Mouse (Mus musculus) heart, embryonic 12.5 days (tissue): ENCODE measurements around the gene Tspear. TPM values are rescaled to one million over a fixed set of nuclear protein-coding genes. Genes with fewer than 3 reads are reported as not detected.
A peak's percentile ranks its signal among the peaks of the same experiment; 100 is the strongest.
"Not testable (repeated sequence)": the region's sequence is repeated elsewhere in the genome, so short reads cannot be mapped to it uniquely, and the experiment has no call there.

Experiments
- ATAC-seq: fragments of 200-750 bp; cut with Nextera tagmentation; 2 replicates; pipeline ENCODE4 v1.8.0; 2017; ENCODE audit warnings: moderate TSS enrichment, moderate library complexity; ENCODE audit not compliant: insufficient number of reproducible peaks, low FRiP score
- H3K27ac ChIP-seq: fragments of 300-500 bp; sonication (generic); 2 replicates; pipeline ENCODE4 v1.5.1; 2016; ENCODE audit warnings: mild to moderate bottlenecking, moderate library complexity; ENCODE audit not compliant: poor library complexity, severe bottlenecking
- H3K27me3 ChIP-seq: fragments of 300-500 bp; sonication (generic); replicated peaks from 2 replicates; pipeline ENCODE4 v1.6.1; 2016; ENCODE audit warnings: mild to moderate bottlenecking, moderate library complexity
- H3K36me3 ChIP-seq: fragments of 300-500 bp; sonication (generic); 2 replicates; pipeline ENCODE4 v1.6.1; 2016; ENCODE audit warnings: mild to moderate bottlenecking, moderate library complexity
- H3K4me1 ChIP-seq: fragments of 300-500 bp; sonication (generic); replicated peaks from 2 replicates; pipeline ENCODE4 v1.6.1; 2016; ENCODE audit warnings: mild to moderate bottlenecking
- H3K4me2 ChIP-seq: fragments of 300-500 bp; sonication (generic); 2 replicates; pipeline ENCODE4 v1.6.1; 2016; ENCODE audit warnings: mild to moderate bottlenecking, moderate library complexity
- H3K4me3 ChIP-seq: fragments of 300-500 bp; sonication (generic); 2 replicates; pipeline ENCODE4 v1.5.1; 2016; ENCODE audit warnings: mild to moderate bottlenecking
- H3K9ac ChIP-seq: fragments of 300-500 bp; sonication (generic); 2 replicates; pipeline ENCODE4 v1.6.1; 2016; ENCODE audit warnings: mild to moderate bottlenecking, moderate library complexity
- H3K9me3 ChIP-seq: fragments of 300-500 bp; sonication (generic); replicated peaks from 2 replicates; pipeline ENCODE4 v1.6.1; 2016; ENCODE audit warnings: mild to moderate bottlenecking, moderate library complexity
- WGBS: fragments of 180-500 bp; shearing (Covaris S2); methylation state at CpG from one replicate; pipeline ENCODE4 v1.1.7; 2016; 5-methylcytosine and 5-hydroxymethylcytosine counted together
- polyA plus RNA-seq: library from polyadenylated mRNA; unstranded; fragments of >200 nt; fragmentation: Nextera tagmentation; extraction: Ambion mirVana; gene quantifications from 2 replicates; pipeline ENCODE4 v1.2.1, GENCODE M21; 2016

Tspear gene
- polyA plus RNA-seq, 1 experiment from 2014 or later = not detected

DNA sequence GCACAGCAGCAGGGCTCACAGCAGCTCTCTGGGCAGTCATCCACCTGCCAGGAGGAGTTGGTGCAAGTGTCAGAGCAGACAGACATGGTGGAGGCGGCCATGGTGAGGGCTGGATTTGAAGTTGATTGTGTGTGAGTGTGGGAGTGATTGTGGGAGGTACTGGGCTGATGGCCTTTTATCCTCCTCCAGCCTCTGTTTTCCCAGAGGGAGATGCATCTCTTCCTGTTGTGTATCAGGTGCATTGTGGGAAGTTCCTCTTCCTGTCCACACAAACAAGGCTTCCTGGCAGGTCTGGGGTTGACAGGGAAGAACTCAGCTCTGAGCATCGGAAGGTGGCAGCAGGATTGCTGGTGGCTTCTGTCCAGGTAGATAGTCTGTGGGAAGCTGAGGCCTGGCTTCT, 108.6 kb downstream of the Tspear start, which contains the start of gene Gm9639:
TSS of gene Gm9639 (minus strand) at position 101 of the 400 bp plus-strand sequence.
- Histone ChIP-seq H3K4me3 (no peak within 1 kb of the TSS), H3K27ac (no peak within 1 kb of the TSS), H3K9ac (no peak within 1 kb of the TSS), H3K4me2 (no peak within 1 kb of the TSS), H3K4me1 (peaks cover 22% of the 10 kb centered on the region), H3K27me3 (no peaks in the 10 kb centered on the region), H3K36me3 (no peaks in the 10 kb centered on the region), H3K9me3 (no peaks in the 10 kb centered on the region)
- WGBS = 67% methylated on average over 2 of the region's 2 CpGs
- no peak for ATAC-seq

GRCm38 (mm10) chr10:77797677-77798076, 111.3 kb downstream of the Tspear start:
- no peaks in the 10 kb centered on the region for H3K36me3 ChIP-seq

GRCm38 (mm10) chr10:77798164-77798920, 112.0 kb downstream of the Tspear start:
- H3K27me3 ChIP-seq, ATAC-seq, H3K4me2 ChIP-seq, H3K4me3 ChIP-seq, H3K9me3 ChIP-seq, H3K36me3 ChIP-seq, H3K27ac ChIP-seq, H3K9ac ChIP-seq: not testable (repeated sequence)
- 35% methylated on average over 3 of the region's 3 CpGs for WGBS
- H3K4me1 ChIP-seq = peaks cover 22% of the 10 kb centered on the region

More at GRCm38 (mm10) chr10:77797677-77798076, 111.3 kb downstream of the Tspear start:
- WGBS = 3% methylated on average over 3 of the region's 3 CpGs
- no peaks in the 10 kb centered on the region for H3K9me3 ChIP-seq
- H3K27ac ChIP-seq = no peak overlapping the region
- no peak overlapping the region for H3K4me3 ChIP-seq
- H3K9ac ChIP-seq = no peak overlapping the region
- no peaks in the 10 kb centered on the region for H3K27me3 ChIP-seq
- H3K4me1 ChIP-seq = peaks cover 22% of the 10 kb centered on the region
- ATAC-seq = 0 out of 2 replicates have a peak, but pooled peaks have one; percentile 51
- H3K4me2 ChIP-seq = no peak overlapping the region

DNA sequence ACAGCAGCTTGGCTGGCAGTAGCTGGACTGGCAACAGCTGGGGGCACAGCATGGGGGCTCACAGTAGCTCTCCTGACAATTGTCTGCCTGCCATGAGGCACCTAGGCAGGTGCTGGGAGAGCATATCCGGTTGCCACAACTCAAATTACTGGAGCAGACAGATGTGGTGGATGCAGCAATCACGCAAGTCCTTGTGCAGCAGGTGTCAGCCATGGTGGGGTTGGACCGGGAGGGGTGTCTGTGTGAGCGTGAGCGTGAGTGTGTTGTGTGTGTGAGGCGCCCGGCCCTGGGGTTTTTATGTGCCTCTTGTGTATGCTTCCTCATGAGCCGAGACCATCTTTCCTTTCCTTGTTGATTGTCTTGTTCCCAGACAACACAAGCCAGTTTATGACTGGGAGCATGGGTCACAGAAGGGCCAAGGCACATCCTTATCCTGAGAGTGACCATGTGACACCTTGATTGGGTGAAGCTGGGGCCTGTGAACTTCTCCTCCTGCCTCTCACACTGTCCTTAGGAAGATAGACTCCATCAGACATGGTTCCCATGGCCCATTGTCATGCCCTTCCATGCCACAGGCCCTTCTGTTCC, 112.6 kb downstream of the Tspear start, which contains the start of gene Gm19668:
TSS of gene Gm19668 (minus strand) at position 213 of the 588 bp plus-strand sequence.
- no peak for ATAC-seq
- Histone ChIP-seq H3K4me1 (peaks cover 22% of the 10 kb centered on the region), H3K27me3 (no peaks in the 10 kb centered on the region), H3K9ac (no peak within 1 kb of the TSS), H3K36me3 (no peaks in the 10 kb centered on the region), H3K4me2 (no peak within 1 kb of the TSS), H3K4me3 (no peak within 1 kb of the TSS), H3K9me3 (no peaks in the 10 kb centered on the region), H3K27ac (no peak within 1 kb of the TSS)
- WGBS = 53% methylated on average over 8 of the region's 8 CpGs

GRCm38 (mm10) chr10:77804095-77804494, 117.7 kb downstream of the Tspear start:
- no peak overlapping the region for H3K4me2 ChIP-seq
- no peaks in the 10 kb centered on the region for H3K27me3 ChIP-seq
- no peak for ATAC-seq
- no peak overlapping the region for H3K4me3 ChIP-seq
- WGBS = 61% methylated on average over 3 of the region's 3 CpGs
- H3K9me3 ChIP-seq = 0 out of 2 replicates have a peak, but pooled peaks cover 2% of the 10 kb centered on the region
- no peak overlapping the region for H3K27ac ChIP-seq
- H3K9ac ChIP-seq = no peak overlapping the region
- peaks cover 4% of the 10 kb centered on the region for H3K4me1 ChIP-seq
- no peaks in the 10 kb centered on the region for H3K36me3 ChIP-seq

GRCm38 (mm10) chr10:77811743-77812142, 125.4 kb downstream of the Tspear start, which contains the start of gene Gm9507:
Gene Gm9507, minus strand, starts transcription at chr10:77811843.
- 63% methylated on average over 5 of the region's 5 CpGs for WGBS
- peaks cover 8% of the 10 kb centered on the region; the same call in 1 of the 2 replicates for H3K9me3 ChIP-seq
- no peak for ATAC-seq
- H3K4me2 ChIP-seq = no peak within 1 kb of the TSS
- H3K4me3 ChIP-seq = no peak within 1 kb of the TSS
- no peak within 1 kb of the TSS for H3K9ac ChIP-seq
- 0 out of 2 replicates have a peak, but pooled peaks cover 7% of the 10 kb centered on the region for H3K27me3 ChIP-seq
- no peak within 1 kb of the TSS for H3K27ac ChIP-seq
- H3K4me1 ChIP-seq = no peaks in the 10 kb centered on the region
- H3K36me3 ChIP-seq = no peaks in the 10 kb centered on the region

DNA sequence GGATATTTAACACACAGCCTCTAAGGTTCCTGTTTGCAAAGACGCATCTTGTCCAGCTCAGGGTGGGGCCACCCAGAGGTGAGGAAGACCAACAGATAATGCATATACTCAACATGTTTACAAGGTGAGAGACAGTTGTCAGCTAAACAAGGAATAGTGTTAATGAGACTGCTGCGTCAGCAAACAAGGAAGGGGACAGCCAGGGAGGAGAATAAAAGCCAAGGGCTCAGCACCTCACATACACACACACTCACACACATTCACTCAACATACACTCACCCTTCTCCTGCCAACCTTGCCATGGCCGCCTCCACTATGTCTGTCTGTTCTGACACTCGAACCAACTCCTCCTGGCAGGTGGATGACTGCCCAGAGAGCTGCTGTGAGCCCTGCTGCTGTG, 128.0 kb downstream of the Tspear start, which contains the start of gene Gm2696:
TSS of gene Gm2696 (plus strand) at position 301 of the 400 bp plus-strand sequence.
- Histone ChIP-seq H3K4me1 (no peaks in the 10 kb centered on the region), H3K27me3 (0 out of 2 replicates have a peak, but pooled peaks cover 7% of the 10 kb centered on the region), H3K27ac (no peak within 1 kb of the TSS), H3K9me3 (peaks cover 6% of the 10 kb centered on the region; the same call in 1 of the 2 replicates), H3K36me3 (no peaks in the 10 kb centered on the region), H3K9ac (no peak within 1 kb of the TSS), H3K4me3 (no peak within 1 kb of the TSS), H3K4me2 (no peak within 1 kb of the TSS)
- 35% methylated on average over 4 of the region's 4 CpGs for WGBS
- no peak for ATAC-seq

GRCm38 (mm10) chr10:77815514-77815913, 129.1 kb downstream of the Tspear start:
- WGBS = 19% methylated on average over 5 of the region's 5 CpGs
- no peak overlapping the region for H3K4me2 ChIP-seq

DNA sequence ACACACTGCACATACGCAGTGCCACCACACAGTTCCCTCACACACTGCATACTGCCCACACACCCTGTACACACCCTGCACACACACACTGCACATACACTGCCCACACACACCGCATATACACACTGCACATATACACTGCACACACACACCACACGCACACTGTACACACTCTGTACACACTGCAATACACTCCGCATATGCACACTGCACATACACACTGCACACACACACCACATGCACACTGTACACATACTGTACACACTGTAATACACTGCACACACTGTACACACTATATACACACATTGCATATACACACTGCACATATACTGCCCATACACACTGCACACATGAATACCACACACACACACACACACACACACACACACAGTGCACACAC, 132.2 kb downstream of the Tspear start:
- 94% methylated on average over 4 of the region's 4 CpGs for WGBS
- H3K4me3 ChIP-seq = no peak overlapping the region

More at GRCm38 (mm10) chr10:77815514-77815913, 129.1 kb downstream of the Tspear start:
- Histone ChIP-seq H3K36me3 (no peaks in the 10 kb centered on the region), H3K27me3 (0 out of 2 replicates have a peak, but pooled peaks cover 7% of the 10 kb centered on the region), H3K9ac (no peak overlapping the region), H3K9me3 (no peaks in the 10 kb centered on the region), H3K4me3 (no peak overlapping the region), H3K4me1 (no peaks in the 10 kb centered on the region), H3K27ac (no peak overlapping the region)
- no peak for ATAC-seq

GRCm38 (mm10) chr10:77819203-77819602, 132.8 kb downstream of the Tspear start:
- no peaks in the 10 kb centered on the region for H3K36me3 ChIP-seq
- 0 out of 2 replicates have a peak, but pooled peaks cover 6% of the 10 kb centered on the region for H3K9me3 ChIP-seq
- ATAC-seq = no peak
- 0 out of 2 replicates have a peak, but pooled peaks cover 4% of the 10 kb centered on the region for H3K27me3 ChIP-seq
- no peak overlapping the region for H3K4me2 ChIP-seq
- no peaks in the 10 kb centered on the region for H3K4me1 ChIP-seq
- H3K27ac ChIP-seq = no peak overlapping the region
- 41% methylated on average over 4 of the region's 4 CpGs for WGBS
- no peak overlapping the region for H3K9ac ChIP-seq
- no peak overlapping the region for H3K4me3 ChIP-seq

More for the DNA sequence above, 132.2 kb downstream of the Tspear start:
- no peak overlapping the region for H3K27ac ChIP-seq
- no peaks in the 10 kb centered on the region for H3K4me1 ChIP-seq
- 0 out of 2 replicates have a peak, but pooled peaks cover 7% of the 10 kb centered on the region for H3K27me3 ChIP-seq
- H3K9me3 ChIP-seq = 0 out of 2 replicates have a peak, but pooled peaks cover 2% of the 10 kb centered on the region
- H3K4me2 ChIP-seq = no peak overlapping the region
- ATAC-seq = no peak
- no peaks in the 10 kb centered on the region for H3K36me3 ChIP-seq
- no peak overlapping the region for H3K9ac ChIP-seq

- H3K4me1 ChIP-seq = no peaks in the 10 kb centered on the region
- H3K36me3 ChIP-seq = no peaks in the 10 kb centered on the region
- H3K9ac ChIP-seq = no peak within 1 kb of the TSS
- 0 out of 2 replicates have a peak, but pooled peaks cover 6% of the 10 kb centered on the region for H3K9me3 ChIP-seq
- no peak for ATAC-seq
- H3K4me2 ChIP-seq = no peak within 1 kb of the TSS
- no peak within 1 kb of the TSS for H3K27ac ChIP-seq
- 53% methylated on average over 6 of the region's 6 CpGs for WGBS
- H3K4me3 ChIP-seq = no peak within 1 kb of the TSS
- no peaks in the 10 kb centered on the region for H3K27me3 ChIP-seq
Observed at GRCm38 (mm10) chr10:77826951-77827350, 140.6 kb downstream of the Tspear start, which contains the start of gene Krtap10-4. Gene Krtap10-4, minus strand, starts transcription at chr10:77827095.
